Mouse (Mus musculus): ENCODE measurements around the gene Slc2a1. TPM values are rescaled to one million over a fixed set of nuclear protein-coding genes. Genes with fewer than 3 reads are reported as not detected.

The Slc2a1 gene
- polyA plus RNA-seq, 1 experiment from 2014 or later, result 74.1 TPM

DNA sequence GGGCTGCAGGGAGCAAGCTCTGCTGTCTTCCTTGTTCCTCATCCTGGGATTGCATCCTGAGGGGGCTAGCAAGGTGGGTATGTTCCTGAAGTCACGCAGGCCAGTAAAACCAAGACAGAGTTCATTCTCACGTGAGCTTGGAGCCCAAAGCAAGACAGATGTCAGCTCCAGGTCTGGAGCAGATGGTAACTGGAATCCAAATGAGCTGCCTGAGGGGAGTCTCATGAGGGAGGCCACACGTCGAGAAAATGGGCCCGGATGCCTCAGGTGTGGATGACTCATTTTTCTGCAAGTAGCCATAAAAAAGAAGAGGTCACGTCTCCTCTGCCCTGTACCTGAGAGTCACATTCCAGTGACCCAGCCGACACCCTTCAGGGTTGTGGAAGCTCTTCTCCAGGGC, 14.6 kb upstream of the Slc2a1 start:
- H3K27me3 ChIP-seq (ENCODE audit: control insufficient read depth, insufficient read depth, low read length), result no peaks in the 10 kb centered on the region
- H3K4me2 ChIP-seq (replicated peaks; ENCODE audit: low read depth, low read length), result no peak overlapping the region
- H3K27ac ChIP-seq (ENCODE audit: low read depth, low read length), result no peak overlapping the region
- no peak for ATAC-seq (ENCODE audit: low FRiP score, low TSS enrichment)
- H3K9ac ChIP-seq (ENCODE audit: low read depth, low read length), result no peak overlapping the region
- 59% methylated on average over 7 of the region's 7 CpGs for WGBS
- no peaks in the 10 kb centered on the region for H3K9me3 ChIP-seq (ENCODE audit: control insufficient read depth, low read length)
- no peak overlapping the region for H3K4me3 ChIP-seq (ENCODE audit: low read length)
- no peaks in the 10 kb centered on the region for H3K36me3 ChIP-seq (ENCODE audit: control insufficient read depth, insufficient read depth, low read length)
- H3K4me1 ChIP-seq (ENCODE audit: control insufficient read depth, insufficient read depth, low read length), result no peaks in the 10 kb centered on the region

DNA sequence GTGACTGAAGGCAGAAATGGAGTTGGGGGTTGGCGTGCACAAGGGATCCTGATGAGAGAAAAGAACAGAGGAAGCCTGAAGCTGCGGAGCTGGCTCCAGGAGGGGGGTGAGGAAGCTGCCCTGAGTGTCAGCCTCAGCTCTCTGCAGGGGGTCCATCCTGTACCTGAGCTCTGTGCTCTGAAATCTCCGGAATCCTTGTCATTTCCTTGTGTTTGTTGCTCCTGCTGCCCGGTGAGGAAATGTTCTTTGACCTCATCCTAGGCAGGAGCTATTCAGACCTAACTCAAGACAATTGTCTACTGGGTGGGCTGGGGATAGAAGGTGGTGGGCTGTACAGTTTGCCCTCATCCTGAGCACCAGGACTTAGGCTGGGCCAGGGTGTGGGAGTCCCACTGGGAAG, 13.5 kb upstream of the Slc2a1 start:
- no peak overlapping the region for H3K4me2 ChIP-seq (replicated peaks; ENCODE audit: low read depth, low read length)
- ATAC-seq (ENCODE audit: low FRiP score, low TSS enrichment), result no peak
- H3K9ac ChIP-seq (ENCODE audit: low read depth, low read length), result no peak overlapping the region
- no peak overlapping the region for H3K4me3 ChIP-seq (ENCODE audit: low read length)
- no peaks in the 10 kb centered on the region for H3K27me3 ChIP-seq (ENCODE audit: control insufficient read depth, insufficient read depth, low read length)
- no peaks in the 10 kb centered on the region for H3K4me1 ChIP-seq (ENCODE audit: control insufficient read depth, insufficient read depth, low read length)
- H3K36me3 ChIP-seq (ENCODE audit: control insufficient read depth, insufficient read depth, low read length), result no peaks in the 10 kb centered on the region
- no peaks in the 10 kb centered on the region for H3K9me3 ChIP-seq (ENCODE audit: control insufficient read depth, low read length)
- 21% methylated on average over 4 of the region's 4 CpGs for WGBS
- no peak overlapping the region for H3K27ac ChIP-seq (ENCODE audit: low read depth, low read length)

DNA sequence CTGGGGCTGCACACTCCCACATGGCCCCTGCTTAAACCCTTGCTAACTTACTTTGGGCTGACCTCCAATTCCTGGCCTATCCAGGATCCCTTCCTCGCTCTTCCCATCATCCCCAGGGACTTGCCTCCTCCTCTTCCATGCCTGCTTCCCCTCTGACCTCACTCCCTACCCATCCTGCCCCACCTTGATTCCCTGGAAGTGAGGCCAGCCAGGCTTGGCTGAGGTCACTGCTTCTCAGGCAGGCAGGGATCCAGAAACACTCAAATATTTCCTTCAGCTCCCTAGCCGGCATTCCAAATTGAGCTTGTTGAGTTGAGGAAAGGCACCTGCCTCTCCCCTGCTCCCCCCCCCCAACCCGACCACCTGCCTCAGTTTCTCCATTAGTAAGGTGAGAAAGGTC, 12.1 kb upstream of the Slc2a1 start:
- no peaks in the 10 kb centered on the region for H3K27me3 ChIP-seq (ENCODE audit: control insufficient read depth, insufficient read depth, low read length)
- no peaks in the 10 kb centered on the region for H3K36me3 ChIP-seq (ENCODE audit: control insufficient read depth, insufficient read depth, low read length)
- 58% methylated on average over 3 of the region's 3 CpGs for WGBS
- H3K4me3 ChIP-seq (ENCODE audit: low read length), result no peak overlapping the region
- no peak overlapping the region for H3K4me2 ChIP-seq (replicated peaks; ENCODE audit: low read depth, low read length)
- no peak for ATAC-seq (ENCODE audit: low FRiP score, low TSS enrichment)
- H3K9ac ChIP-seq (ENCODE audit: low read depth, low read length), result no peak overlapping the region
- no peak overlapping the region for H3K27ac ChIP-seq (ENCODE audit: low read depth, low read length)
- no peaks in the 10 kb centered on the region for H3K4me1 ChIP-seq (ENCODE audit: control insufficient read depth, insufficient read depth, low read length)
- no peaks in the 10 kb centered on the region for H3K9me3 ChIP-seq (ENCODE audit: control insufficient read depth, low read length)

DNA sequence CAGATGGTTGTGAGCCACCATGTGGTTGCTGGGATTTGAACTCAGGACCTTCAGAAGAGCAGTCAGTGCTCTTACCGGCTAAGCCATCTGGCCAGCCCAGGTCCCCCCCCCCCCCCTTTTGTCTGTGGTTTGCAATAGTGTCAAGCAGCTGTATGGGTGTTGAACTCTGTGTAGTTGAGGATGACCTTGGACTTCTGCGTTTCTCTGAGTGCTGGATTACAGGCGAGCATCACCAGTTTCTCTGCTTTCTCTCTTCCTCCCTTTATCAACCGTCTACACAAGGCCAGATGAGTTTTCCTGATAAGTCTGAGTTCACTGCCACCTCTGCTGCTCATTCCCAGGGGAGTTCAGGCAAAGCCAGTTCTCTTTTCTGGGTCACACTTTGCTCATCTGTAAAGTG, 11.1 kb upstream of the Slc2a1 start:
- WGBS, result 84% methylated on average over 4 of the region's 4 CpGs
- no peak overlapping the region for H3K9ac ChIP-seq (ENCODE audit: low read depth, low read length)

DNA sequence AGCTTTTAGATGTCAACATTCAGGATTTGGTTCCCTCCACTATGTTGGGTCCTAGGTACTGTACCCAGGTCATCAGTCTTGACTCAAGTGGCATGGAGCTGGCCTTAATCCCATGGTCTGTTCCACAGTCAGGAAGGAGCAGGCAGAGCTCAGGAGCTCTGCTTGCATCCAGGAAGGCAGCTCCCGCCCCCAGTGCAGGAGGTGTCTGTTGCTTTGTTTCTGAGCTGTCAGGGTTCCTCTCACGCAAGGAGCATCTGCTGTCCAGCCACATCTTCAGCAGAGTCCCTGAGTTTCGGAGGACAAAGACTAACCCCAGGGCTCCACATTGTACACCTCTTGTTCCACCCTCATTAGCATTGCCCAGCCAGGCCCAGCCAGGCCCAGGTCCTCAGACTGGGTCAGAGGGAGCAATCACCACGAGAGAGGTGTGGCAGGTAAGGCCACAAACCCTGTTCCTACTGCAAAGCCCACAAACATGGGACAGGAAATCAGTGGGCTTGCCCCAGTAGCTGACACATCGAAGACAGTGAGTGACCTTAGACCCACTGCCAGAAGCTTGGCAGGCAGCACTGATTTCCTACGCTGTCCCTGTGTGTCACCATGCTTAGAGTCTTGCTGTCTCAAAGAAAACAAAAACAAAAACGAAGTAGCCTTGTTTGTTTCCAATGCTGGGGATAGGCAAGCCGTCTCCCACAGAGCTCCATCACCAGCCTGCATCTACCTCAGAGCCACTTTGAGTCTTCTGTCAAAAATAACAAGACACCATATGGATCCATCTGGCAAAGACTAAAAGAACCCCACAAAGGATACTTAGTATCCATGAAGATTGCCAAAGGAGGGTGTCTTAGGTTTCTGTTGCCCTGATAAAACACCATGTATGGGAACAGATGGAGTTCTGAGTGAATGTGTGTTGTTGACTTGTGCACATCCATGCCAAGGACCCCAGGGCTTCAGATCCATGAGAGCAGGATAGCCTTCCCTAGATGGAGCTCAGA, 10.0 kb upstream of the Slc2a1 start:
- no peak overlapping the region for H3K27ac ChIP-seq (ENCODE audit: low read depth, low read length)
- no peaks in the 10 kb centered on the region for H3K36me3 ChIP-seq (ENCODE audit: control insufficient read depth, insufficient read depth, low read length)
- WGBS, result 76% methylated on average over 8 of the region's 8 CpGs
- no peaks in the 10 kb centered on the region for H3K27me3 ChIP-seq (ENCODE audit: control insufficient read depth, insufficient read depth, low read length)
- no peak overlapping the region for H3K9ac ChIP-seq (ENCODE audit: low read depth, low read length)
- no peak overlapping the region for H3K4me2 ChIP-seq (replicated peaks; ENCODE audit: low read depth, low read length)
- H3K4me1 ChIP-seq (ENCODE audit: control insufficient read depth, insufficient read depth, low read length), result 0 out of 2 replicates have a peak, but pooled peaks cover 3% of the 10 kb centered on the region
- H3K9me3 ChIP-seq (ENCODE audit: control insufficient read depth, low read length), result no peaks in the 10 kb centered on the region
- no peak overlapping the region for H3K4me3 ChIP-seq (ENCODE audit: low read length)
- ATAC-seq (ENCODE audit: low FRiP score, low TSS enrichment), result no peak

More for the DNA sequence above, 11.1 kb upstream of the Slc2a1 start:
- Histone ChIP-seq H3K27me3 (ENCODE audit: control insufficient read depth, insufficient read depth, low read length) (no peaks in the 10 kb centered on the region), H3K4me1 (ENCODE audit: control insufficient read depth, insufficient read depth, low read length) (0 out of 2 replicates have a peak, but pooled peaks cover 2% of the 10 kb centered on the region), H3K27ac (ENCODE audit: low read depth, low read length) (no peak overlapping the region), H3K36me3 (ENCODE audit: control insufficient read depth, insufficient read depth, low read length) (no peaks in the 10 kb centered on the region), H3K9me3 (ENCODE audit: control insufficient read depth, low read length) (no peaks in the 10 kb centered on the region), H3K4me2 (replicated peaks; ENCODE audit: low read depth, low read length) (no peak overlapping the region), H3K4me3 (ENCODE audit: low read length) (no peak overlapping the region)
- no peak for ATAC-seq (ENCODE audit: low FRiP score, low TSS enrichment)

DNA sequence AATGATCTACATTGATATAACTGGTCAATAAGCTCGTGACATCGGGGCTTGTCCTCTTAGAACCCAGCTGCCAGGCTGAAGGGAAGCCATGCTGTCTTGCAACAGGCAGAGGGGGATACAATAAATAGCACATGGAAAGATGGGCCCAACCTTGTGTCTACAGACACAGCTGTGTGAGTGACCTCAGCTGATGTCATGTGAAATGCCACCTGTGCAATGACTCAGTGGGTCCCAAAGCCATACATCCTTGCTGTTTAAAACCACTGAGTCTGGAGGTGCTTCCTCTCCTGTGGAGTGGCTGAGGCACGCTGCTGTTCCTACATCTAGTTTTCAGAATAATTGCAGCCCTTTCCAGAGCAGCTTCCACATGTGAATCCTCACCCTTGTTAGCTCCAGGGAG, 7.1 kb upstream of the Slc2a1 start:
- Histone ChIP-seq H3K4me3 (ENCODE audit: low read length) (no peak overlapping the region), H3K4me2 (replicated peaks; ENCODE audit: low read depth, low read length) (no peak overlapping the region), H3K36me3 (ENCODE audit: control insufficient read depth, insufficient read depth, low read length) (no peaks in the 10 kb centered on the region), H3K9ac (ENCODE audit: low read depth, low read length) (no peak overlapping the region), H3K27ac (ENCODE audit: low read depth, low read length) (no peak overlapping the region), H3K27me3 (ENCODE audit: control insufficient read depth, insufficient read depth, low read length) (no peaks in the 10 kb centered on the region), H3K9me3 (ENCODE audit: control insufficient read depth, low read length) (no peaks in the 10 kb centered on the region), H3K4me1 (ENCODE audit: control insufficient read depth, insufficient read depth, low read length) (peaks cover 9% of the 10 kb centered on the region)
- 82% methylated on average over 3 of the region's 3 CpGs for WGBS
- no peak for ATAC-seq (ENCODE audit: low FRiP score, low TSS enrichment)

DNA sequence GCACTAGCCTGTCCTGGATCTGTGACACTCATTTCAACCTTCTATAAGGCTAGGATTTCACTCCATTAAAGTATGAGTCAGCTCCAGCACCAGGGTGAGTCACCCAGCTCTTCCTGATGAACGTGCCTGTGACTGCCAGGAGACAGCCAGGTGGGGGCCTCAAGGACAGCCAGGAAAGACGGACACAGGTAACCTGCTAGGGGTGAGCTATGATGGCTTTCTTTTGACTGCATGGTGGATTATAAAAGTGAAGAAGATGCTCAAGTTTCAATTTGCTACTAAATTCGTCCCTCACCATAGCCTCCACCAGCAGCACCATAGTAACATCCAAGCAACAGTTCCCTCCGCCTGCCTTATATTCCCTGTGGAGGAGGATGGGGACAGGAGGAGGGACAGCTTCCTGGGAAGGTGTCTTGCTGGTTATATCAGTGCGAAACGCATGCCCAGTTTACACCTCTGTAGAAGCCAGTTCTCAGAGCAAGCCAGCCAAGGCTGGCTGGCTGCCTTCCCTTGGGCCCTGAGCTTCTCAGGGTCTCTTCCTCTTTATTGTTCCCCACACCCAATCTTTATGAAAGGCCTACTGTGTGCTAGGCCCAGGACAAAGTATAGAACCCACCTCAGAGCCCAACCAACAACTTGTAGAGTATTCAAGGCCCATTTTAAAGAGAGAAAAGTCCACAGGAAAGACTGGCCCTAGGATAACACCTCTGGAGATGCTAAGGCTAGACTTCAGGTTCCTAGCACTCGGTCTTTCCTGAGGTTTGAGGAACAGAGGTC, 6.0 kb upstream of the Slc2a1 start:
- no peak overlapping the region for H3K4me3 ChIP-seq (ENCODE audit: low read length)
- H3K9ac ChIP-seq (ENCODE audit: low read depth, low read length), result no peak overlapping the region
- no peaks in the 10 kb centered on the region for H3K27me3 ChIP-seq (ENCODE audit: control insufficient read depth, insufficient read depth, low read length)
- ATAC-seq (ENCODE audit: low FRiP score, low TSS enrichment), result no peak
- 65% methylated on average over 7 of the region's 7 CpGs for WGBS
- H3K27ac ChIP-seq (ENCODE audit: low read depth, low read length), result no peak overlapping the region
- no peak overlapping the region for H3K4me2 ChIP-seq (replicated peaks; ENCODE audit: low read depth, low read length)
- H3K4me1 ChIP-seq (ENCODE audit: control insufficient read depth, insufficient read depth, low read length), result peaks cover 12% of the 10 kb centered on the region
- H3K36me3 ChIP-seq (ENCODE audit: control insufficient read depth, insufficient read depth, low read length), result no peaks in the 10 kb centered on the region
- no peaks in the 10 kb centered on the region for H3K9me3 ChIP-seq (ENCODE audit: control insufficient read depth, low read length)

DNA sequence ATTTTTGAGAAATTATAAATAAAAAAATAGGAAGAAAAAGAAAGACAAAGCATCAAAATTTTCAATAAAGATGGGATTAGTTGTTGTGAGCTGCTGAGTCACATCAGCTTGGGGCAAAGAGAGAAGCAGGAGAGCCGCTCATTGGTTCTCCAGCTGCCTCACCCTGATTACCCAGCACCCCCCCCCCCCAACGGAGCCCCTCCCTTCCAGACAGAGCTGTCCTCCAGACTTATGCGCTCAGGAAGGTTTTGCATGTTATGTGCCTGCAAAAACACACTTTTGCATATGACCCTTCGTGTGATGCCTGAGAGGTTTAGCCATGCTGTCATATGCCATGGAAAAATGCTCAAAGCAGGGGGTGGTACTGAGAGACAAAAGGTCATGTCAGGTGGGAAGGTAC, 3.7 kb upstream of the Slc2a1 start:
- no peak for ATAC-seq (ENCODE audit: low FRiP score, low TSS enrichment)

More for the DNA sequence above, 3.7 kb upstream of the Slc2a1 start:
- no peak overlapping the region; the same call in 1 of the 2 replicates for H3K4me2 ChIP-seq (replicated peaks; ENCODE audit: low read depth, low read length)
- H3K4me1 ChIP-seq (ENCODE audit: control insufficient read depth, insufficient read depth, low read length), result peaks cover 24% of the 10 kb centered on the region
- H3K27ac ChIP-seq (ENCODE audit: low read depth, low read length), result no peak overlapping the region
- H3K36me3 ChIP-seq (ENCODE audit: control insufficient read depth, insufficient read depth, low read length), result no peaks in the 10 kb centered on the region
- no peaks in the 10 kb centered on the region for H3K9me3 ChIP-seq (ENCODE audit: control insufficient read depth, low read length)
- H3K9ac ChIP-seq (ENCODE audit: low read depth, low read length), result no peak overlapping the region
- 52% methylated on average over 4 of the region's 4 CpGs for WGBS
- no peaks in the 10 kb centered on the region for H3K27me3 ChIP-seq (ENCODE audit: control insufficient read depth, insufficient read depth, low read length)
- H3K4me3 ChIP-seq (ENCODE audit: low read length), result no peak overlapping the region

Measured in kidney, embryonic 14.5 days (tissue).